Mouse (Mus musculus): ENCODE measurements around the gene Tmem28.

The Tmem28 gene

DNA sequence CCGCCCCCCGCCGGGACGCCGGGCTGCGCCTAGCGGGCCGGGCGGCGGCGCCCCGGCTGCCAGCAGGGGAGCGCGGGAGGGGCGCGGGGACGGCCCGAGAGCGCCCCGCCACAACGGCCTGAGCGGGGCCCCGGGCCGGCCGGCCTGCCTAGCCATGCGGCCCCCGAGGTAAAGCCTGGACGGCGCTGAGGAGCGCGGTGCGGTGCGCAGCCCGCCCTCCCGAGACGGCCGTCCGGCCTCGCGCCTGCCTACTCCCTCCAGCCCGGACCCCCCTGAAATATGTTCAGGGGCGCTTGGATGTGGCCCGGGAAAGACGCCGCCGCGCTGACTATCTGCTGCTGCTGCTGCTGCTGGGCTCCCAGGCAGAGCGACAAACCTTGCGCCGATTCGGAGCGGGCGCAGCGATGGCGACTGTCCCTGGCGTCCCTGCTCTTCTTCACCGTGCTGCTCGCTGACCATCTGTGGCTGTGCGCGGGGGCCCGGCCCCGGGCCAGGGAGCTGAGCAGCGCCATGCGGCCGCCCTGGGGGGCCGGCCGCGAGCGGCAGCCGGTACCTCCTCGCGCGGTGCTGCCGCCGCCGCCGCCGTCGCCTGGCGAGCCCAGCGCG, at the start of gene Tmem28:
Tmem28 (plus strand) TSS at position 232 of the 606 bp plus-strand sequence.
- DNase-seq (ENCODE audit: low read depth, low spot score): peak; percentile 9

DNA sequence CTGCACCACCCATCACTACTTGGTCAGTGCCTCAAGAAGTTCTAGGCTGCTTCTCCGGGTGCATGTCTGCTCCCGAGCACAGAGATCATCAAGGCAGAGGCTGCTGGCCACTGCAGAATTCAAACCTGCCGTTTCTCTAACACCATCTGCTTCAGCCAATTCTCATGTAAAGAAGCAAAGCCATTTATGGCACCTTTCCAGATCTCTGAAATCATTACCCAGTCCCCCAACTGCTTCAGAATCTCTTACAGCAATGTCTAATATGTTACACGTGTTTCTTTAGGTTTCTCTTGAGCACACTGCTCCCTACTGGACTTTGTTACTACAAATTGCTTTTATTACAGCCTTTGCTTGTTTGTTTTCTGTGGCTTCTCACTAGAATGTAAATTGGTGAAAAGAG, 40.5 kb upstream of the Tmem28 start:
- no peak for DNase-seq (ENCODE audit: low read depth, low spot score)

DNA sequence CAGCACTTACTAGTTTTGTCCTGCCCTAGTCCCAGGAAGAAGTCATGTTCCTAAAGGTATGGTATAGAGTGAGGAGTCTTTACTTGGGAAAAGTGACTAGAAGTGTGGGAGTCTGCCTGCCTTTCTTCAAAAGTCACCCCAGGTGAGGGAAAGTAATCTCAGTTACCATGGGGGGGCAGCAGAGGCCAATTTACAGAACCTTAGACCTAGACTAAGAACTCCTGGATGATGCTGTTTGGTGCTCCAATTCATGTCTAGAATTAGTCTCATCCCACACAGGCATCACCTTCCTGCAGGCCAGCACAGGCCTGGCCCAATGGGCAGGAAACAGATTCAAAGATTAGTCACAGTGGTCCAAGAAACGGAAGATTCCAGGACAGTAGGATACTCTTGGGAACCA, 12.4 kb upstream of the Tmem28 start:
- DNase-seq (ENCODE audit: low read depth, low spot score): peak; percentile 5

DNA sequence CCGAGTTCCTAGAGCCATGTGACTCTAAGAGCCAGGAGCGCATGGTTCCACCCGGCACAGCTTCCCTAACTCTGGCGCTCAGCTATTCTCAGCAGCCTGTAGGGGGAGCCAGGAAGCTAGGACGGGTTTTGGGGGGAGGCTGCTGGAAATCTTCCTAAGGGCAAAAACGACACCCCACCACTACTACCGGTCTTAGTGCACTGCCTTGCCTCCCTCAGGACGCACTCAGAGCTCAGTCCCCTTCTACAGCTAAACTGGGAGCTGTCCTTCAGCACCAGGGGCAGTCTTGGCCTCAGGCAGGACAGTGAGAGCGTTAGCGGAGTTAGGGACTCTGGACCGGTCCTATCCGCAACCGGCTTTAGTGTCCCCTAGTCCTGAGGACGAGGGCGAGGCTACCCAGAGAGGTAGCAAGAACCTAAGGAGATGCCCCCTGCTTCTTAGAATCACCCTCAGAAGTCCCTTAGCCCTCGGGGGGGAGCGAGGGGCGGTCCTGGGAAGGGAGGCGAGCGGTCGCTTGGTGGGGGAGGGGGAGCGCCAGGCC, 1.4 kb upstream of the Tmem28 start:
- peak; percentile 84 for DNase-seq (ENCODE audit: low read depth, low spot score)

DNA sequence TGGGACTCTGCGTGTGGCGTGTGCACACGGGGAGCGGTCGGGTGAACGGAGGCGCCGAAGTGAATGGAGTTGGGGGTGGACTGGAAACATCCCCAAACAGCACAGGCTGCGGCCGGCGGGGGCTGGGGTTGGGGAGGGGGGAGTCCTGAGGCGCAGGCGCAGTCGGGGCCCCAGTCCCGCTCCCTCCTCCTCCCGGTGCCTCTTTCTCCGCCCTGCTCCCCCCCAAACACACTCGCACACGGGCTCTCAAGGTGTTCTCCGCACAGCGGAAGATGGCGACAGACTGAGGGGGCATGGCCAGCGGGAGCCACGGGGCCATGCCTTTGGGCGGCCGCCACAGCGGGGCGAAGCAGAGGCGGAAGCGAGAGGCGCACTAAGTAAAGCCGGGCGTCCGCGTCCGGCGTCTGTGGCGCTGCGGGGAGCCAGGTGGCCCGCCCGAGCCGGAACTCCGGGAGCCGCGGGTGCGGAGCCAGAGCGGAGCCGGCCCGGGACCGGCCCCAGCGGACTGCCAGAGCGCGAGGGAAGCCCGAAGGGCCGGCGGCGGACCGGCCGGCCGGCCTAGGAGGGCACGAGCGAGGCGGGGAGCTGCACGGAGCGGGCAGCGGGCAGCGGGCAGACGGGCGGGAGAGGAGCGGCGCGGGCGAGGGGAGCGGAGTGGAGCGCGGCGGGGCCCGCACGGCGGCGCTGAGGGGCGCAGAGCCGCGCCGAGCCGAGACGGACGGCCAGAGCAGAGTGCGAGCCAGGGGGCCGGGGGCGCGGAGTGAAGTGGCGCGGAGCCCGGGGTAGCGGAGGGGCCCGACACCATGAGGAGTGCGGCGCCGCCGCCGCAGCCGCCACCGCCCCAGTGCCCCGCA, 658 bp upstream of the Tmem28 start:
- DNase-seq (ENCODE audit: low read depth, low spot score): peak; percentile 67

DNA sequence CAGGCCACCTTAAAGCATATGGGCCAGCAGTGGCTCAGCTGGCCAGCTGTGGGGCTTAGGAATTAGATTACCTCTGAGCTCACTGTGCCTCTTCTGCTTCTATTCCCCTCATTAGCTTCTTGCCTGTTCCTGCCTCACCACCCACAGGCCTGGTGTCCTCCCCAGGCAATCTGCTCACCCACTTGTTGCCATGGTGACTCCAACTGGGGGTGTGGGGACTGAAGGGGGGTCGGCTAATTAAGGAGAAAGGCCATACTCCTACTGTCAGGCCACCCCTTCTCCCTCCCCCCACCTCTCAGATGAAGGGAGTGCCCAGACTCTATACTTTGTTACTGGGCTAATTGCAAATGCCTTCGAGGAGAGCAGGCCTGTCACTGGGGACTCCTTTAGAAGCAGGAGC, 21.3 kb downstream of the Tmem28 start:
- DNase-seq (ENCODE audit: low read depth, low spot score): no peak

DNA sequence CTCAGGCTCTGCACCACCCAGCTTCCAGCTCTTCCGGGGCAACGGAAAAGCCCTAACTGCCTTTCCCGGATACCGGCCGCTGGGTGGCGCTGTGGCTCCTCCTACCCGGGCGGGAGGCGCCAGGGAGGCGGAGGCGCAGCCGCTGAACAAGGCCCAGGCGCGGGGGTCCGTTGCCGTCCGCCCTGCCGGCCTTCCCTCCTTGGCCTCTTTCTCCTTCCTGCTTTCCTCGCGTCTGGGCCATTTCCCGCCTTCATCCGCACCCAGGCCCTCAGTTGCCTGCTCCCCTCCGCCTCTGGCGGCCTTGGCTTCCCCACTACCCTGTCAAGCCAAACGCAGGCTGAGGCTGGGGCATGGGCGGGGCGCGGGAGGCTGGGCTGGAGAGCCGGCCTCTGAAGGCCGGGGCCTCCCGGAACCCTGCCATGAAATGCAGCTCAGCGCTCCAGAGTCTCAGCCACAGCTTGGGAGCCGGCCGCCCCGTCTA, 32.5 kb downstream of the Tmem28 start:
- peak; percentile 80 for DNase-seq (ENCODE audit: low read depth, low spot score)

DNA sequence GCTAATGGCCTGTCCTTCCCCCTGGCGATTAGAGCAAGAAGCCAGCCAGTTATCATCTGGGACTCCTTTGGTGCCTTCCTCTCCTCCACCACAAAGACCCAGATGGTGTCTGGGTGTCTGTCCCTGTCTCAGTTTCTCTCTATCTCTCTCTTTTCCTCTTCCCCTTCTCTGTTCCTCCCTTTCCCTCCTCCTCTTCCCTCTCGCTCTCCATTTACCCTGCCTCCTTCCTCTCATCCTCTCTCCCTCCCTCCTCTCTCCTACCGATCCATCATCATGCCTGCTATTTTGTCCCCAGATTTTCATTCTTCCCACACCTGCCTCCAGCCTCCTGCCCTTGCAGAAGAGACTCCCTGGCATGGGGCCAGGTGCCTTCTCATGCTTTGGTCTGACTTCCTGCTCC, 33.0 kb downstream of the Tmem28 start:
- DNase-seq (ENCODE audit: low read depth, low spot score): no peak

DNA sequence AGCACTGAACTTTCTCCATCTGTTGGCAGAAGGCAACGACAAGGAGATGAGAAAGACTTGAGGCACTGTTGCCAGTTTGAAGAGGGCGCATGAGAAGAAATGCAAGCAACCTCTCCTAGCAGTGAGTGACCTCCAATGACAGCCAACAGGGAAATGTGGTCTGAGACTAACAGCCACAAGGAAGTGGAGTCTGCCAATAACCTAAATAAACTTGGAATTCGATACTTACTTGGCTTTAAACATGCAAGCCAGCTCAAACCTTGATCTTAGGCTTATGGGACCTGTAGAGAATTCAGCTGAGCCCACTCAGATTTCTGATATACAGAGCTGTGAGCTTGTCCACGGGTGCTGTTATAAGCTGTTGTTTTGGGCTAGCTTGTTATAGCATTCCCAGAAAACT, 51.4 kb downstream of the Tmem28 start:
- DNase-seq (ENCODE audit: low read depth, low spot score): no peak

DNA sequence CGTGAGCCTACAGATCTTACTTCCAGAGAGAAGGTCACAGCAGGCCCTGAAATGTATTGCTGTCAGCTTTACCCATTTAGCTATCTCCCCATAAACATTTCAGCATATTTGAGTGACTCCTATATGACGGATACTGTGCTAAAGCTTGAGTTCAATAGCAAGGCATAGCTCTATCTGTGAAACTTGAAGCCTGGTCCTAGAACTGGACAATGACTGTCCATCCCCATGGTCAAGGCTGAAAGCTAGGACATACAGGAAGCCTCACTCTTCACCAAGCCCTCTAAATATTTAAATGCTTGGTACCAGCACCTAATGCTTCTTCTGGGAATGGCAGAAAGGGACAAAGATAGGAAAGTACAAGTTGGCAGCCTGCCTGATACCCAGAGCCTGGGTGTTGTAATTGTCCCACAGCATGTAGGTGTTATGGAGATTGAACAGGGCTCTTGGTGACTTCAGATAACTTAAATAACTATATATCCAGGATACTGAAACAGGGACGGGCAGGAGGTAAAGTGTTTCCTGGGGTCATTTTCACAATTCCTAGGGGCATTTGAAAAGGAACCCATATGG, 51.9 kb downstream of the Tmem28 start:
- DNase-seq (ENCODE audit: low read depth, low spot score): no peak

DNA sequence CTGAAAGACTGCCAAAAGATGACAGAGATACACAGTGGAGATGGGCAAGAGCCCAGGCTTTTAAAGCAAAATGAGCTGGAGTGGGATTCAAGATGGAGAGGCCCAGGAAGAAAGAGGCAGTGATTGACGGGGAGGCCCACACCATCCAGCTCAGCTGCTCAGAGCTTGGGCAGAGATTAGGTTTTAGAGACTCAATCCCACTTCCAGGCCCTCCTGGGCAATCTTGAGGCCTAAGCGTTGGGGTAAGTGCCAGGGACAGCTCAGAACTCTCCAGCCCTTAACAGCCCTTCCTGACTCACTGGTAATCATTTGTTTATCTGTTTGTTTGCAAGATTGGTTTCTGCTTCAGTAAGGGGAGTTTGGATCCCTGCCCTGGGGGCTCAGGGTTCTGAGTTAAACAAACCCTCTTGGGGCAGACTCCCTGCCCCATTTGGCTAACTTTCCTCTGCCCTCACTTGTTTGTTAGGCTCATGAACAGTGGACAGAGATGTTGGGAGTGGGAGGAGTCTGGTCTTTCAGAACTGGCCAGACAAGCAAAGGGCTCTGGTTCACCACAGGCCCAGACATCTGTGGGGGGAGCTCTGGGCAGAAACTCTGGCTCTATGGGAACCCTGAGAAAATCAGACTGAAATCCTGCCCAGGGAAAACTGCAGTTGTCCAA, 52.6 kb downstream of the Tmem28 start:
- no peak for DNase-seq (ENCODE audit: low read depth, low spot score)

DNA sequence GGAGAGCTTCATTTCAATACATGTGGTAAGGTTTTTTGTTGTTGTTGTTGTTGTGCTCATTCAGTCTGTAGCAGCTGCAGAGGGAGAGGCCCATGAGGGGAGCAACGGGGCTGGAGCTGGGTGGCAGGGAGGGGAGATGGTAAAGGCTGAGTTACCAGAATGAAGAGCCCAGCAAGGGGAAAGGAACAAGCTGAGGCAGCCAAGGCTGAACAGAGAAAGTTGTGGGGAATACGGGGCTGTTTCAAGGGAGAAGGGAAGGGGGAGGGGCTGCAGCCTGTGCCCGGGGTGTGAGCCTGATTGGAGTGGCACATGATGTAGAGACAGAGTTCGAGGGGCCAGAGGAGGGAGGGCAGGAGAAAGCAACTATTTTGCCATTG, 53.1 kb downstream of the Tmem28 start:
- no peak for DNase-seq (ENCODE audit: low read depth, low spot score)

DNA sequence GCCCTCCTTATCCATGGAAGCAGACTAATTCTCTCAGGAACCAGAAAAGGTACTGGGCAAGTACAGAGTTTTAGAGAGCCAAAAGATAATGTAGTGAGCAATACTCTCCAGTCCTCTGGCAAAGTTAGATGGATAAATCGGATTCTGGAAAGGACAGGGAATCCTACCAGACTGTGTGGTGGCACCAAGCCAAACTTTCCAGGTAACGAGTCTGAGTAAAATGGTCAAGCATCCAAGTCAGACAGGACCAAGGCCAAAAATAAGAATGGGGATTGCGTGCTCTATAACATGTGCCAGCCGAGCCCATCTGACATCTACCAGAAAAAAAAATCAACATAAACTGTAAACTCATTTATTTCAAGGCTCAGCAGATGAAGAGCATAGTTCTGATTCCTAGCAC, 56.0 kb downstream of the Tmem28 start:
- no peak for DNase-seq (ENCODE audit: low read depth, low spot score)

DNA sequence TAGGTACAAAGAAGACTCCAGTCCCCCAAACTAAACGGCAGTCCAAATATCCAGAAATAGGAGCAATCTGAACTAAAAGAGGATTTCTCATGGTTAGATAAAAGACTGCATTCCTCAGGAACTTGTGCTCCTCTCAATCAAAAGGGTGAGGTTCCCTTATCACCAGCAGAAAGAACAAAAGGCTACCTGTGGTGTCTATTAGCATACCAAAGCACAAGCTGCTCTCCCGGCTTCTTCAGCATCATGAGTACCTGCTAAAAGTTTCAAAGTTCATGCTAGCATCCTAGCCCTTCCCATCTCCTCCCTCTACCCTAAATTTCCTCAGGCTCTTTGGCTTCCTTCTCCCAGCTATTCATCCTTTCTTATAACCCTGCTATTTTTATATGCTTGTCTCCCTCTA, 62.6 kb downstream of the Tmem28 start:
- peak; percentile 73 for DNase-seq (ENCODE audit: low read depth, low spot score)
